In the genomic region with DNA sequence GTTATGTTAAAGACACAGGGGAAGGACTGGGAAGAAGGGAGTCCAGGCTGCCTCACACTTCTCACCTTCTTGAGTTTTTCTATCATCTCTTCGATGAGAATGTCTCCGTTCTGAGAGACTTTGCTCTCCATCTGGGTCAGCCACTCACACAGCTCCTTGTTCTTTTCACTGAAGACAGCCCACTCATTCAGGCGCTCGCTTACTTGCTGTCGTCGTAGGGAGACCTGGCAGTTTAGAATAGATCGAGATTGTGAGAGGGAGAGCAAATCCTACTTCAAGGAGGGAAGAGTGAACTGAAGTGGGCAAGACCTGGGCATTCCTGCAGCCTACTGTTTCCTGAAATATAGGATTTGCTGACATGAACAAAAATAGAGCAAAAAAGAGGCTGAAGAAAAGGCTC, we compare ENCODE assay signal across 35 mouse cellular contexts. TPM values are rescaled to one million over a fixed set of nuclear protein-coding genes. Genes with fewer than 3 reads are reported as not detected.
"Had no signal": no experiment of that assay in that cellular context is flagged by ENCODE, and none has a peak within 500 bp of the region (broad histone marks: within the 10 kb centered on the region; RNA-seq: fewer than 3 reads in every experiment).

No protein-coding gene starts in this region.

- DNase-seq: heart, postnatal 10 days; heart, postnatal 14 days; heart, postnatal 36 days; heart, postnatal 4 days; kidney, adult 11 months; kidney, adult 18-20 months; kidney, adult 2 months; kidney, adult 8-10 months; kidney, adult 9 months; kidney, postnatal 10 days; kidney, postnatal 14 days; kidney, postnatal 25 days; kidney, postnatal 36 days; kidney, postnatal 4 days; layer of hippocampus, adult 9-11 months; layer of hippocampus, postnatal 36 days had no signal

- ATAC-seq: hindbrain, embryonic 16.5 days; hindbrain, postnatal 0 days; inflammation-experienced regulatory T-cells, adult 6 months; intestine, embryonic 15.5 days; intestine, embryonic 16.5 days; intestine, postnatal 0 days had no signal

RNA-seq across cellular contexts. Expression of gene Gm10097, which starts 6.7 kb away (rescaled TPM):
- total RNA-seq: hematopoietic stem cell, adult 5-6 weeks; hindbrain, postnatal 0 days; layer of hippocampus, adult 18-20 months; layer of hippocampus, adult 2 months; layer of hippocampus, adult 8-10 months; layer of hippocampus, postnatal 10 days; layer of hippocampus, postnatal 14 days; layer of hippocampus, postnatal 25 days; layer of hippocampus, postnatal 36 days; left cerebral cortex, adult 18-20 months; left cerebral cortex, adult 2 months; left cerebral cortex, adult 8-10 months had no signal
- polyA plus RNA-seq: kidney, adult 2 months; kidney, embryonic 16.5 days; kidney, postnatal 0 days; large intestine, adult 2 months had no signal
